Mouse (Mus musculus): ENCODE results near the gene Abhd8. TPM values are rescaled to one million over a fixed set of nuclear protein-coding genes. Genes with fewer than 3 reads are reported as not detected.

Gene Abhd8
- polyA plus RNA-seq, 1 experiment from 2014 or later: 67.6 TPM

- peaks cover 58% of the 10 kb centered on the region for H3K36me3 ChIP-seq (replicated peaks)
These were observed 31.6 kb upstream of the Abhd8 start for GRCm38 (mm10) chr8:71495039-71495438.

GRCm38 (mm10) chr8:71488454-71488853 lies 25.0 kb upstream of the Abhd8 start:
- under 1% methylated on average over 22 of the region's 22 CpGs for WGBS
- peaks cover 51% of the 10 kb centered on the region for H3K36me3 ChIP-seq (replicated peaks)

More at GRCm38 (mm10) chr8:71495039-71495438, 31.6 kb upstream of the Abhd8 start:
- no peaks in the 10 kb centered on the region for H3K9me3 ChIP-seq
- no peaks in the 10 kb centered on the region for H3K27me3 ChIP-seq (ENCODE audit: poor library complexity, severe bottlenecking)
- H3K4me1 ChIP-seq: peaks cover 49% of the 10 kb centered on the region
- WGBS: 35% methylated on average over 16 of the region's 16 CpGs
- peak; percentile 76 for DNase-seq (ENCODE audit: extremely low spot score, low spot score)
- peak overlapping the region; percentile 40; the same call in 1 of the 2 replicates for H3K27ac ChIP-seq
- peak overlapping the region; percentile 18; the same call in 1 of the 2 replicates for H3K4me3 ChIP-seq

DNA sequence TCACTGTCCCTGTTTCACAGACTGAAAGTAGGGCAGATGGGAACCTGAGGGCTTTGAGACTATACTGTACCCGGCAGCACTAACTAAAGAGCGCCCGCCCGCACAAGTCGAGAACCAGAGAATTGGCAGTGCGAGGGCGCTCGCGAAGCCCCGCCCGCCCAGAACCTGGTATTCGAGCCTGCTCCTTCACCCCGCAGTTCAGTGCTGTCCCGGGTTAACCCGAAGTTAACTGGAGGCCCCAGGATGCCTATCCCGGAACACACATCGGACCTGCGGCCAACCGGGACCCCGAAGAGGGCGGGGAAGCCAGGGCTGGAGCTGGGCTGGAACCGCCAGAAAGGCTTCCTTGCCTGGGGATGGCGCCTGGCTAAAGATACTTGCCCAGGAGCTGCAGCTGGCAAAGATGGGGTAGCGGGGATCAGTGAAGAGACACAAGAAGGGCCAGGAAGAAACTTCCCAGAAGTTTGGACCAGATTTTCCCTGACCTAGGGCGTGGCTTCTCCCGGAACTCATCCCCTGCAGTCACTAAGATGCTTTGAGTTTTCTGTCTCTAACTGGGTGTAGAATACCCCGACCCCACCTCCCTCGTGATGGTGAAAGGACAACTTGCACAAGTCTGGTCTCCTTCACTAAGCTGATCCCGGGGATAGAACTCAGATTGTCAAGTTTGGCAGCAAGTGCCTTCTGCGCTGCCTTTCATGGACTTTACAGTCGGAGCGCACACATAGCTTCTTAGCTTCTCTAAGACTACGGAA lies 24.4 kb upstream of the Abhd8 start, which contains the start of gene Gtpbp3:
Gene Gtpbp3, plus strand, starts transcription at position 413 of the 755 bp plus-strand sequence.
- DNase-seq (ENCODE audit: extremely low spot score, low spot score): peak; percentile 75
- H3K4me1 ChIP-seq: peaks cover 47% of the 10 kb centered on the region
- H3K4me3 ChIP-seq: peak within 1 kb of the TSS; percentile 75
- H3K27ac ChIP-seq: peak within 1 kb of the TSS; percentile 95
- H3K36me3 ChIP-seq (replicated peaks): peaks cover 51% of the 10 kb centered on the region
- peaks cover 2% of the 10 kb centered on the region; the same call in 1 of the 2 replicates for H3K27me3 ChIP-seq (ENCODE audit: poor library complexity, severe bottlenecking)
- H3K9me3 ChIP-seq: no peaks in the 10 kb centered on the region
- under 1% methylated on average over 33 of the region's 33 CpGs for WGBS

More at GRCm38 (mm10) chr8:71488454-71488853, 25.0 kb upstream of the Abhd8 start:
- H3K27ac ChIP-seq: peak overlapping the region; percentile 95
- H3K9me3 ChIP-seq: no peaks in the 10 kb centered on the region
- H3K27me3 ChIP-seq (ENCODE audit: poor library complexity, severe bottlenecking): no peaks in the 10 kb centered on the region
- peak overlapping the region; percentile 75 for H3K4me3 ChIP-seq
- peaks cover 47% of the 10 kb centered on the region for H3K4me1 ChIP-seq
- DNase-seq (ENCODE audit: extremely low spot score, low spot score): peak; percentile 89

GRCm38 (mm10) chr8:71486136-71486529 lies 22.7 kb upstream of the Abhd8 start:
- no peak for DNase-seq (ENCODE audit: extremely low spot score, low spot score)
- H3K4me3 ChIP-seq: peak overlapping the region; percentile 90
- H3K9me3 ChIP-seq: no peaks in the 10 kb centered on the region
- 24% methylated on average over 7 of the region's 7 CpGs for WGBS
- H3K36me3 ChIP-seq (replicated peaks): peaks cover 51% of the 10 kb centered on the region
- H3K4me1 ChIP-seq: peaks cover 51% of the 10 kb centered on the region
- peak overlapping the region; percentile 99 for H3K27ac ChIP-seq
- H3K27me3 ChIP-seq (ENCODE audit: poor library complexity, severe bottlenecking): peaks cover 19% of the 10 kb centered on the region

GRCm38 (mm10) chr8:71485142-71486135 lies 22.0 kb upstream of the Abhd8 start, which contains the start of gene Ano8:
Ano8 (minus strand) TSS chr8:71485963.
- DNase-seq (ENCODE audit: extremely low spot score, low spot score): peak; percentile 85
- 6% methylated on average over 57 of the region's 58 CpGs for WGBS
- peaks cover 51% of the 10 kb centered on the region for H3K36me3 ChIP-seq (replicated peaks)
- H3K27ac ChIP-seq: peak within 1 kb of the TSS; percentile 99
- H3K4me3 ChIP-seq: peak within 1 kb of the TSS; percentile 90
- peaks cover 26% of the 10 kb centered on the region for H3K27me3 ChIP-seq (ENCODE audit: poor library complexity, severe bottlenecking)
- peaks cover 58% of the 10 kb centered on the region for H3K4me1 ChIP-seq
- H3K9me3 ChIP-seq: no peaks in the 10 kb centered on the region

DNA sequence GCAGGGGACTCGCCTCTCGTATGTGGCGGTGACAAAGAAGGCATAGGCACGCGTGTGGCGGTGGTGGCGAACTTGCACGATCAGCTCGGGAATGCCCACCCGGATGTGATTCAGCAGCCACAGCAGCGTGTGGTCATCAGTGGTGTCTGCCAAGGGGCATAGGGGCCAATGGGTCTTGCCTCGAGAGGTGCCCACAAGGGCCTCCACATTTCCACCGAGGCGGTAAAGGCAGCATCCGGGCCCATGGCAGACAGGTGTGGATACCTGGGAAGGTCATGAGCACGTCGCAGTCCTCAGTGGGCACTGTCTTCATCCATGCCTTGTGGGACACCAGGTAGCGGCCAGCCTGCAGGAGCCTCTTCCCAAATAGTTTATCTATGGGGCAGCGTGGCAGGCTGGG lies 21.3 kb upstream of the Abhd8 start:
- Histone ChIP-seq H3K36me3 (replicated peaks) (peaks cover 51% of the 10 kb centered on the region), H3K4me1 (peaks cover 51% of the 10 kb centered on the region), H3K27me3 (ENCODE audit: poor library complexity, severe bottlenecking) (peaks cover 31% of the 10 kb centered on the region), H3K4me3 (peak overlapping the region; percentile 90), H3K27ac (peak overlapping the region; percentile 99), H3K9me3 (no peaks in the 10 kb centered on the region)
- no peak for DNase-seq (ENCODE audit: extremely low spot score, low spot score)
- WGBS: 96% methylated on average over 19 of the region's 19 CpGs

GRCm38 (mm10) chr8:71483932-71484331 lies 20.5 kb upstream of the Abhd8 start:
- WGBS: 52% methylated on average over 8 of the region's 8 CpGs
- DNase-seq (ENCODE audit: extremely low spot score, low spot score): no peak
- Histone ChIP-seq H3K27ac (no peak overlapping the region), H3K36me3 (replicated peaks) (peaks cover 59% of the 10 kb centered on the region), H3K9me3 (no peaks in the 10 kb centered on the region), H3K4me1 (peaks cover 43% of the 10 kb centered on the region), H3K27me3 (ENCODE audit: poor library complexity, severe bottlenecking) (peaks cover 34% of the 10 kb centered on the region), H3K4me3 (peak overlapping the region; percentile 90; the same call in 1 of the 2 replicates)

GRCm38 (mm10) chr8:71478943-71479342 lies 15.5 kb upstream of the Abhd8 start:
- no peak overlapping the region for H3K27ac ChIP-seq
- peak overlapping the region; percentile 10; the same call in 1 of the 2 replicates for H3K4me3 ChIP-seq
- peaks cover 77% of the 10 kb centered on the region for H3K36me3 ChIP-seq (replicated peaks)
- 94% methylated on average over 11 of the region's 11 CpGs for WGBS
- DNase-seq (ENCODE audit: extremely low spot score, low spot score): no peak
- no peaks in the 10 kb centered on the region for H3K9me3 ChIP-seq
- H3K4me1 ChIP-seq: peaks cover 40% of the 10 kb centered on the region
- H3K27me3 ChIP-seq (ENCODE audit: poor library complexity, severe bottlenecking): peaks cover 50% of the 10 kb centered on the region

DNA sequence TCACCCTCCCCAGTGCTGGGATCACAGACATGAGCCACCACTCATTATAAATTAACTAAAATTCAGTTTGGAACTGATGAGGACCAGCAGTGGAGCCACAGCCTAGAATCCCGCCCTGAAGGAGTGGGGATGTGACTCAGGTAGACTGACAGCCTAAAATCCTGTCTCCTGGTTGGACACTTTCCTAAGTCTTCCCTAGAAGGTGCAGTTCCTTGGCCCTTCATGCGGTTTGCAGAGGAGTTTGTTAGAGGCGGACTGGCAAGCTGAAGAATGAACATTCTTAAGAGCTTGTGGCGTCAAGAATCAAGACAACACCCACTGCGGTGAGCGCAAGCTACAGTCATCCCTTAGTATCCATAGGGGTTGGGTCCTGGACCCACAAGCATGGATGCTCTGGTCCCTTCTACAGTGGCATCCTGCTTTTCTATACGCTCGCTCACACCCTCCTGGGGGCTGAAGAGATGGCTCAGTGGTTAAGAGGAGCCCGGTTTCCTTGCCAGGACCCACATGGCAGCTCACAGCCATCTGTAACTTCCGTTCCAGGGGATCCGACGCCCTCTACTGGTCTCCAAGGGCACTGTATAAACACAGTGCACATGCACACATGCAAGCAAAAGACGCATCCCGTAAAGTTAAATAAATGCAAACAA lies 13.9 kb upstream of the Abhd8 start:
- Histone ChIP-seq H3K27me3 (ENCODE audit: poor library complexity, severe bottlenecking) (peaks cover 42% of the 10 kb centered on the region), H3K27ac (peak overlapping the region; percentile 90), H3K4me1 (peaks cover 39% of the 10 kb centered on the region), H3K4me3 (peak overlapping the region; percentile 68), H3K36me3 (replicated peaks) (peaks cover 77% of the 10 kb centered on the region), H3K9me3 (no peaks in the 10 kb centered on the region)
- WGBS: 38% methylated on average over 14 of the region's 14 CpGs
- no peak for DNase-seq (ENCODE audit: extremely low spot score, low spot score)

GRCm38 (mm10) chr8:71476099-71476940 lies 12.9 kb upstream of the Abhd8 start:
- peaks cover 77% of the 10 kb centered on the region for H3K36me3 ChIP-seq (replicated peaks)
- peak; percentile 75 for DNase-seq (ENCODE audit: extremely low spot score, low spot score)
- H3K27ac ChIP-seq: peak overlapping the region; percentile 90
- H3K4me1 ChIP-seq: peaks cover 37% of the 10 kb centered on the region
- WGBS: under 1% methylated on average over 115 of the region's 121 CpGs
- peaks cover 32% of the 10 kb centered on the region for H3K27me3 ChIP-seq (ENCODE audit: poor library complexity, severe bottlenecking)
- H3K9me3 ChIP-seq: no peaks in the 10 kb centered on the region
- H3K4me3 ChIP-seq: peak overlapping the region; percentile 68

DNA sequence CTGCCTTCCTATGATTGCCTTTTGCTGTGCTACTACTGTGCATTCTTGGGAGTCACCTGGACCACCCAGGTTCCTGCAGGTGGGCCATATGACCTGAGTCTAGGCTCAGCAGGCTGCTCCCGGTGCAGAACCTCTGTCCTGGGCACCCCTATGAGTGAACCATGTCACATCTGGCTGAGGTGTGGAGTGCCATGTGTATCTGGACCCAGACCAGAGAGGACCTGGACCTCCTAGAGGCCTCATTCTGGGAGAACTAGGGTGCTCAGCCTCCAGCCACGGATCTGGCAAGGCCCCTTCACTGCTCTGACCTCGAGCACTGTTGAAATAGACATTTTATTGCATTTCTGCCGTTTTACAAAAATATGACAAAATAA lies 12.2 kb upstream of the Abhd8 start:
- Histone ChIP-seq H3K27ac (peak overlapping the region; percentile 90), H3K27me3 (ENCODE audit: poor library complexity, severe bottlenecking) (peaks cover 26% of the 10 kb centered on the region), H3K4me1 (peaks cover 32% of the 10 kb centered on the region), H3K36me3 (replicated peaks) (peaks cover 77% of the 10 kb centered on the region), H3K9me3 (no peaks in the 10 kb centered on the region), H3K4me3 (peak overlapping the region; percentile 68)
- WGBS: 31% methylated on average over 4 of the region's 4 CpGs
- DNase-seq (ENCODE audit: extremely low spot score, low spot score): no peak

All from forebrain, embryonic 10.5 days (tissue).